Mouse (Mus musculus) granulocyte monocyte progenitor cell, adult 5-6 weeks (primary cell): Measurements from ENCODE around the gene Nsmce4a. TPM values are rescaled to one million over a fixed set of nuclear protein-coding genes. Genes with fewer than 3 reads are reported as not detected.
A peak's percentile ranks its signal among the peaks of the same experiment; 100 is the strongest.
"Not testable (repeated sequence)": the region's sequence is repeated elsewhere in the genome, so short reads cannot be mapped to it uniquely, and the experiment has no call there.

Experiments used
- ATAC-seq: replicated peaks from 2 replicates; pipeline ENCODE4 v1.8.0; 2016; ENCODE audit warnings: mild to moderate bottlenecking, moderate TSS enrichment, inconsistent platforms; ENCODE audit not compliant: poor library complexity, severe bottlenecking
- total RNA-seq, 2 experiments: library from RNA; stranded (forward) in 1 of 2; stranded (reverse) in 1 of 2; fragments of 200-712, 200-1000 nt in 1 of 2; fragments of >200 nt in 1 of 2; fragmentation: Nextera tagmentation in 1 of 2; gene quantifications; 2 replicates each; pipeline ENCODE4 v1.2.3; 2014 to 2017

Gene Nsmce4a
- total RNA-seq (2014; fragmentation: Nextera tagmentation) (121 and 125 TPM in 2 replicates), total RNA-seq (2017) (204 and 256 TPM in 2 replicates)

DNA sequence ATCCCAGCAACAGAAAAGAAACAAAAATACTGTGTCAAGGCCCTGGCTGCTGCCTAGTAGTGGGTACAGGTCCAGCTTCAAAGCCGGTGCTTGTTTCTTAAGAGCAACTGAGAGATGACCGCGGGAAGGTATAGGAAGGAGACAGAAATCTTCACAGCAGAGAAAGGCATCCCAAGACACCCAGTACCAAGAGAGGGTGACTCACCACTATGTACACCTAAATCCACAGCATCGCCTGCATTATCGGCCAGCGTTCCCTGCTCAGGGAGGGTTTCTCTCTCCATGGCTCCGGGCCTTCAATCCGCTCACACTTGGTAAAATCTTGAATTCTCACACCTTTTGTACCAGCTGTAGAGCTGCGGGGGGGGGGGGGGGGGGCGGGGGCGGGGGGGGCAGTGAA, at the start of gene Nsmce4a:
Nsmce4a (minus strand) TSS at position 298 of the 400 bp plus-strand sequence.
- no peak for ATAC-seq

DNA sequence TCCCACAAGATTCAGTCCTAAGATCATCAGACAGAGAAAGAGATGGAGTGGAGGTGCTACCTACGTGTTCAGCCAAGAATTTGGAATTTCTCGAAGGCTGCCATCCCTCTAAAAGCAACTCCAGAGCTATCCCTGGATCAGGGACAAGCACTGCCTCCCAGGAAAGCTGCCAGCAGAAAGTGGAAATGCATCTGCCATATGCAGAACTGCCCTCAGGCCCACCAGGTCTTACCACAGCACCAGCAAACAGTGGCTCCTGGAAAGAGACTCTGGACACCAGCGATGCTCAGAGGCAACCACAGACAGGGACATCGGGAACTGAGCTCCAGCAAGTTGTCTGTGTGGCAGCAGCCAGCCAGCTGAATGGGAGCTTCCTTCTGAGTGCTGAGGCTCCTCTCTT, 49.4 kb upstream of the Nsmce4a start:
- ATAC-seq, result no peak

DNA sequence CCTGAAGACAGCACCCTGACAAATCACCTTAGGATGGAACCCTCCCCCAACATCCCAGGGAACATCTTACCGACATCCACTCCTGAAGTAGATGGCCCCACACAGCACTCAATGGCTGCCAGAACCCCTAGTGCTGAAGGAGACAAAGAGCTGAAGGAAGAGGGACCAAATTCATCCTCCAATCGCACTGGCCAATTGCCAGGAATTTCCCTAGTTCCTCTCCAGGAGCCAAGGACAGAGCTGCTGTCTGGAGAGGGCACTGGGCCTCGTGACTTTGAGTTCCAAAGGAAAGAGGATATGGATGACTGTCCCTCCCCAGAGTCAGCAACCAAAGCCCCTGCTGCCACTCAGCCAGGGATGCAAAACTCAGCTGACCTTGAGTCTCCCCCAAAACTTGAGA, 49.0 kb upstream of the Nsmce4a start:
- no peak for ATAC-seq

DNA sequence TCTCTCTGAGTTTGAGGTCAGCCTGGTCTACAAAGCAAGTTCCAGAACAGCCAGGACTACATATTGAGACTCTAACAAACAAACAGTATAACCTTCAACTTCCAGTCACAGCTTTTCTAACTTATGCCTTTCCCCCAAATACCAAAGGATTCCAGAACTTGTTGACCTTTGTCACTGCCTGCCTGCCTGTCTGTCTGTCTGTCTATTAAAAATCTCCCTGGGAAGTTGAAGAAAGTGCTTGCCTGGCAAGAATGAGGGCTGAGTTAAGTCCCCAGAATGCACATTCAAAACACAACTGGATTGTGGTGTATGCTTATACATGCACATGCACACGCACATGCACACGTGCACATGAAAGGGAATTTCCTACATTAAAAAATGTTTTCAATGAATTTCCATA, 48.1 kb upstream of the Nsmce4a start:
- no peak for ATAC-seq

DNA sequence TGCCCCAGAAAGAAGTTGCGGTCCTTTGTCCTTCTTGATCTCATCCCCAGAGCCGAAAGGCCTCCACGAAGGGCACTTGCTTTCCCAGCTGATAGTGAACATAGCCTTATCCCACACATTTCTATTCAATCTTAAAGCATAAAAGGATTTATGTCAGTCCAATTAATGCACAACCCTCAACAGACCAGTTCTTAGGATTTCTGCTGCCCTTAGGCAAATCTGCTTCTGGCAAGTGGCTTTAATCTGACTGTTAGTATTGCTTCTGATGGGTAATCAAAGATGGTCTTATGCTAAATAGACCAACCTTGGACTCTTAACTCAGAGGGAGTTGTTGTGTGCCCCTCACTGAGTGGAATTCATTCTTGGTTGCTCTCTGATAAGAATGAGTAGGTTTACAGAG, 44.7 kb upstream of the Nsmce4a start:
- ATAC-seq, result no peak

DNA sequence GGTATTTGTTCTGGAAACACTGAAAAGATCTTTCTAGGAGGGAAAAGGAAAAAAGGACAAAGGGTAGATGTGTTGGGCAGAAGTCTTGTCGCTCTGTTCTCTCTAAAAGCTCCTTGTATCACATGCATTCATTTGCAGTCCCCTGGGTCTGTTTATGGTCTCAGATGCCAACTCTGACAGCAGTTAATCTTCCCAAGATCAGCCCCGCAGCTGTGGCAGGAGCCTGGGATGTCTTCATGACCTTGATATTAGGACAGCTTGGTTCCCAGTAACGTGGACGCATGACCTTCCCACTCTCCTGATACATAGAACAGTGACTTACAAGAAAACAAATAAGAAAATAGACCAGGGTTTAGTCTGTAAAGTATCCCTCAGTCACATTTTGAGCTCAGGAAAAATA, 41.1 kb upstream of the Nsmce4a start:
- no peak for ATAC-seq

DNA sequence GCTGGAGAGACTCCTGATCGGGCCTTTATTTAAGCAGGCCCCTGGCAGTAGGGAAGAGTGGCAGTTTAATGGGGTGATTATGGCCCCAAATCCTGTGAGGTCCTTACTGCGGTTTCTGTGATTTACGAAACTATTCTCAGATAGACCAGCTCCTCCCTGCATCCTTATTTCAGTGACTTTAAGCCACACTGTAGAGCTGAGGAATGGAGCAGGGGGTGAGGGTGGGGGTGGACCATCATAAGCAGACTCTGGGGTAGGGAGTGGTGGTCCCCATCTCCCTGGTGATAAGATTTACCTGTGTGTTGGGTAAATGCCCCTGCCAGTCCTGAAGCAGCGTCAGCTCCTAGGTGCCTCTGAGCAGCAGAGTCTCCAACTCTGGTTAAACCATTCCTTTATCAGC, 34.0 kb upstream of the Nsmce4a start:
- no peak for ATAC-seq

DNA sequence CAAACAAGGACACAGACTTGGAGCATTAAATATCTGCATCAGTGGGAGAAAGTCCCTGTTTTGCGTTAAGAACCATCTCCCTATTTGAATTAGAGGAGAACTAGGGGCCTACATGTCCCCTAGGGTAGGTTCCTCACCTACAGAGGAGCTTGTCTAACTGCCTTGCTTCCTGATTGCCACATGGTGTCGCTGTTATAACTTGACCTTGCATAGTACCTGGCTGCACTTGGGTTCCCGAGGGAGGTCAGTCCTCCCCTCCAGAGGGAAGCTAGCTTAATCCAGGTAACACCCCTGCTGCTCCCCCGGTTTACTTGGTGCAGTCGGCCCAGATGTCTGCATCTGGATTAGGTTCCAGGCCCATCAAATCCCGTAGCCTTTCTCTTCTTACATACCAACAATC, 32.2 kb upstream of the Nsmce4a start:
- ATAC-seq, result peak; percentile 96

DNA sequence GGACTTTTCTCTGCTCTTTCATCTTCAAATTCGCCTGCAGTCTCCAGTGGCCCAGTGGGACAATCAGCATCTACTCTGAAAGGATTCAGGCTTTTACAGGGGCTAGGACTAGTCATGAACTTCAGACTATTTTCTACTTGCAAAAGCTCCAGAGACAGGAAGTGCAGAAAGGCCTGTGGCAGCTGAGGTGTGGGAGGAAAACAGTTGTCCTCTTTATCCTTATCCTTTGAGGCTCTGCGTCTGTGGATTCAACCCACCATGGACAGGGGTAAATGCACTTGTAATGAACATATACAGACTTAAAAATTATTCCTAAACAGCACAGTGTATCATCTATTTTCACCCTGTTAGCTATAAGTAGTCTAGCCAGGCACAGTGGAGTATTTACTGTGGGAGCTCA, 31.5 kb upstream of the Nsmce4a start:
- ATAC-seq, result no peak

DNA sequence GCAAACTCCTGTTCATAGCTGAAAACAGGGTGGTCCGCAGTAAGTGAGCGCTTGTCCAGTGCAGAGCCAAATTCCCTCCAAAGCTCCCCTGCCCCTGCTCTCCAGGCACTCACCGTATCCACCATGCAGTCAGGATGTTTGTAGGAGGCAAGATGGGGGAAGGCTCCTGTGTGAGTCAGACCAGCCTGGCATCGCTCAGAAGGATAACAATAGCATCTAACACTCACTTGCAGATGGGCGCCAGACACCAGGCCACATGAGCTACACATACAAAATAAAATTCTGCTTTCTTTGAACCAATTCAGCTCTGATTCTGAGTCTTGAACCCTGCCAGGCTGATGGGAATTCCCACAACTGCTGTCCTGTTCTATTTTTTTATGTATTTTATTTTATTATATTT, 30.6 kb upstream of the Nsmce4a start:
- no peak for ATAC-seq

DNA sequence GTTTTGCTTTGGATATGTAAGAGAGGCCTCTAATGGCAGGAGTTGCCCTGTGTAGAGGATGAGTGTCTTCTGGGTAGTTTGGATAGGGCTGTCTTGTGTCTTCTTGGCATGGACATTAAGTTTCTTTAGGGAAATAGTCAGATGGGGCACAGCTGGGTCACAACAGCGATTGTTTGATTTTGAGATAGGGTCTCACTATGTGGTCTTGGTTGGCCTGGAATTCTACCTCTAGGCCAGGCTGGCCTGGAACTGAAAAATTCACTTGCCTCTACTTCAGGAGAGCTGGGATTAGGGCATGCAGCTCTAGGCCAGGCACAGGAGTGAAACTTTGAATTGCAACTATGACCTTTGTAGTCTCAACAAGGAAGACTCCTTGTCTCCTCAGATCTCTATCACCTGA, 29.9 kb upstream of the Nsmce4a start:
- no peak for ATAC-seq

DNA sequence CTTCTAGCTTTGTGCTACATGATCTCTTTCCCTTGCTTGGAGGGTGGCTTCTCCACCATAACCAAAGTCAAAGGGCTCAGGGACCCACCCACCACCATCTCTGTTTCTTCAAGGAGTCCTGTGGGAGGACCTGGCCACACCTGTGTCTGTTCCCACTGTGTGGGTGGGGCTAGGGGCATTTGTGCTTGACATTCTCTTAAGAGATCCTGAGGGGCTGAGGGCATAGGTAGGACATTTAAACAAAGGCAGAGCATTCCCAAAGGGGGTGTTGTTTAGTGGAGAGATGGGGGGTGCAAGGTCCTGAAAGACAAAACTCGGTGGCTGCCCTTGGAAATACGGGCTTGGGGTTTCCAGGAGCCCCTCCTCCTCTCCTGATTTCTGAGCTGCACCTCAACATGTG, 27.6 kb upstream of the Nsmce4a start:
- ATAC-seq, result no peak

DNA sequence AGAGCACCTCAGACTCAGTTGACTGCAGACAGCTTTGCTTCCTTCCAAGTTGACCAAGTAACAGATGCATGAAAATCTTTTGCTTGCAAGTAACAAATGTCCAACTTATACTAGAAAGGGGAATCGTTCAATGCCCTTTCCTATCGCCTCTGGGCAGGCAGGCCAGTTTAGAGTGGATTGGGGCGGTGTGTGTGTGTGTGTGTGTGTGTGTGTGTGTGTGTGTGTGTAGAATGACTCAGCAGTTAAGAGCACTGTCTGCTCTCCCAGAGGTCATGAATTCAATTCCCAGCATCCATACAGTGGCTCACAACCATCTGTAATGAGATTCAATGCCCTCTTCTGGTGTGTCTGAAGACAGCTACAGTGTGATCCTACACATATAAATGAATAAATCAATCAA, 27.2 kb upstream of the Nsmce4a start:
- ATAC-seq, result no peak

DNA sequence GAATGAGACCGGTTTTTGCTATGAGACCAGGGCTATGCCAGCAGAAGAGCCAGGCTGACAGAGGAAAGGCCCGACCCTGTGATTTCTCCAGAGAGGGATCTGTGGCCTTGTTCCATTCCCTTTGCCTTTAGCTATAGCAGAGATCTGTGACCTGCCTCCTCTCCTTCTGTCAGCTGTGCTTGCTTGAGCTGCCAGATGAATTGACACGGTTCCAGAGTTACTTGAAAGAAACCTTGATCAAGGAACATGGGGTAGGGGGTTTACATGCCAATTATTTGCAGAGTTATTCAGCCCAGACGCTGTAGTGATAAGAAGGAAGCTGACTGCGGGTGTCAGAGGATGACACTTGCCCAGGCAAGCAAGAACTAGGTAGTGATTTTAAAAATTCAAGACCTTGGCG, 24.6 kb upstream of the Nsmce4a start:
- ATAC-seq, result no peak

DNA sequence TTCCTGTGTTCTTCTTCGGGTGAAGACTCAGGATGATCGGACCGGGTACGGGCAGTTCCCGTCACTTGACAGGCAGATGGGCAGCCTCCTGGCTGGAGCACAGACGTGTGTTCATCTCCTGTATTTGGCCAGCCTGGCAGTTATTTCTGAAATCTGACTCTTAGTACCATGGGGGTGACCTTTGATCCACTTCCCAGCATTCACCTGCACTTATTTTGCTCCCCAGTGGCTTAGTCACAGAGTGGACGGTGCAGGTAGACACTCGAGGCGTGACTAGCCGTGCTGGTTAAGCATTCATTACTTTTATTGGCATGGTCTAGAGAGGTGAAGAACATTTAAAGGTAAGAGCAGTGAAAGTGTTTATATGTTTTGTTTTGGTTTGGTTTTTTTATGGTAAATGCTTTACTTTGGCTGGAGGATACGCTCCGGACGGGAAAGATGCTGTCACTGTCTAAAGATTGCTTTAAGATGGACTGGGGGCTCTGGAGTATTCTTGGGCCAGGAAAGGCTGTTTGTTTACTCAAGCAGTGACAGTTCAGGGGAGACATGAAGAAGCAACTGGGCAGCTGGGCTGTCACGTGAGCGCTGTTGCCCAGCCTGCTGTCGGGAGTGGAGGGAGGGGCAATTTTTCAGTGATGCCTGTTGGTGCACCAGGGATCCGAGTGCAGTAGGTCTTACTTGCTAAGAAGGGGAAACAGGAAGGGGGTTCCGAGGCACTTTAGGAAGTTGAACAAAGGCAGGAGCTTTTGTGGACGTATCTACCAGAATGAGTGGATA, 23.3 kb upstream of the Nsmce4a start:
- not testable (repeated sequence) for ATAC-seq

DNA sequence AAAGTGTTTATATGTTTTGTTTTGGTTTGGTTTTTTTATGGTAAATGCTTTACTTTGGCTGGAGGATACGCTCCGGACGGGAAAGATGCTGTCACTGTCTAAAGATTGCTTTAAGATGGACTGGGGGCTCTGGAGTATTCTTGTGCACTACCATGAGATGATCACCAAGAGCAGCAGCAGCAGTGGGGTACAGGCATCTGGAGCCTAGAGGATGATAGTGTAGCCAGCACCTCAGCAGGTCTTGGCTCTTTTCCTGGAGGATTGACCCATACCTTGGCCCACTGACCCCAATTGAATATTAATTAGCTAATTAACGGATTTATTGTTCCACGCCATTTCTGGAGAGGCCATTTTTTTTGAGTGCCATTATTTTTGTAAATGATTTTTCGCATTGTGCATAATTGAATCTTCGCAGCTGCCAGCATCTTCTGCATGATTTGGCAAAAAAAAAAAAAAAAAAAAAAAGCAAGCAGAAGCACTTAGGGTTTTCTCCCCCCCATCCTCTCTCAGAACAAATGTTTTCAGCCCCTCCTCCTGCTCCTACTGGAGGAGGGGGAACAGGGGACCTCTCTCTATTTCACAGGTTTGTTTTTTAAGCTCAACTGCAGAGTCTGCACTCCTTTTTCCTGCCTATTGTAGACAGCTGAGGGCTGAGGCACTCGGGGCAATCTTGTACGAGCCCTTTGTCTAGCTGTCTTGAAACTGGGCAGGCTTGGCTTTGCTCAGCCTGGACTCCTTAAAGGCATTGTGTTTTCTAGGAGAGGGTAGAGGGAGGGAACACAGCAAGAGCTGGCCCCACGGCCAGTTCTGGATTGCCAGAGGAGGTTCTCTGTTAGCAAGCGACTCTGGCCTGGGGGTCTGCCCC, 20.7 kb upstream of the Nsmce4a start:
- not testable (repeated sequence) for ATAC-seq

DNA sequence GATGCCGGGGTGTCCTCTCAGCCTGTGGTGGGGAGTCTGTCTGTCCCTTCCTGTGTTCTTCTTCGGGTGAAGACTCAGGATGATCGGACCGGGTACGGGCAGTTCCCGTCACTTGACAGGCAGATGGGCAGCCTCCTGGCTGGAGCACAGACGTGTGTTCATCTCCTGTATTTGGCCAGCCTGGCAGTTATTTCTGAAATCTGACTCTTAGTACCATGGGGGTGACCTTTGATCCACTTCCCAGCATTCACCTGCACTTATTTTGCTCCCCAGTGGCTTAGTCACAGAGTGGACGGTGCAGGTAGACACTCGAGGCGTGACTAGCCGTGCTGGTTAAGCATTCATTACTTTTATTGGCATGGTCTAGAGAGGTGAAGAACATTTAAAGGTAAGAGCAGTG, 20.1 kb upstream of the Nsmce4a start:
- not testable (repeated sequence) for ATAC-seq

DNA sequence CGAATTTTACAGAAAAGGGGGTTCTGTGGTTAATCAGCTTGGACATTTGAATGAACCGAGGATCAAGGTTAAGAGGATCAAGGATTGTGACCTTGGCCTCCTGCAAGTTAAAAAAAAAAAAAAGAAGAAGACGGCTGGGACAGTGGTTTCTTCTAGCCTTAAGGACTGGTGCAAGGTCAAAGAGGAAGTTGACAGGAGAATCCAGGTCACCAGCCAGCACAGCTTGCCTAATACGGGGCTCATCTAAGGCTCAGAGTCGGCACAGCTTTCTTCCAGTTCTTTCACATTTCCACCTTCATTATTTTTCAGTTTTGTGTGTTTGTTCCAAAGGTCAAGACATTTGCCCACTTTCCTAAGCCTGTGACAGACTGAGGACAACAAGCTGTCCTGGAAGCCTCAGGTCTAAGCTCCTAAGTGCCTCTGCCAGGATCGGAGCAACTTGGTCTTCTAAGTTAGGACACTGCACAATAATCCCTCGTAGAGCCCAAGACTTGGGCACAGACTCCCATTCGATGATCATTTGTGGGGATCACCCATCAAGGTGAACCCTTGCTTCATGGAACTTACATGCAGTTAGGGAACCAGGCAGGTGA, 18.0 kb upstream of the Nsmce4a start:
- peak; percentile 78 for ATAC-seq

DNA sequence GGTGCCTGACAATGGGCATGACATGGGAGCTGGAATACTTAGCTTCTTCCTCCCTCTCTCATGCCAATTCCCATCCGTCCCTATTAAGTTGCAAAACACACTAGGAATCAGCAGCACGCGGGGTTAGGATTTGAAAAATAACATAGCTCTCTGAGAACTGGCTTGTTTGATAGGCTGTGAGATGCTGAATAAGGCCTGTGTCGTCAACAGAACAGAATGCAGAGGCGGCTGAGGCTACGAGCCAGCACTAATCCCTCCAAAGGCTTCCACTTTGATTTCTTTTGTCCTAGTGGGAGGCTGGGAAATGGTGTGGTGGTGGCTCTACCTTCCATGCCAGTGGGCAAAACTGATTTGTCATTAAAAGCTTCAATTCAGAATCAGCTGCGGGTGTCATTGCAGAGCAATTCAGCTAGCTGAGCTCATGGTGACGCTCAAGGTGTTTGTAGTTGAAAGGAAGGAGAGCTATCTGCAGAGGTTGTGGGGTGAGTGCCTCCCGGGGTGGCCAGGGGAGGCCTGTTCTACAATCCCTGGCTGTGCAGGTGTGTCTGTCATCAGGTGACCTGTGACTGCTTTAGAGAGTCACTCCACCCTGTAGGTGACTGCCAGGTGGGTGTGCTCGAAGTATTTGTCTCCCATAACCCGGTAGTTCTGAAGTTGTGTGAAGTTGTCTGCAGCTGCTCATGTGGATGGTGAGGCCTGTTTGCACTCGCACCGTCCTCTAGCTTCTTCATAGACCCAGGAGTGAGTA, 17.3 kb upstream of the Nsmce4a start:
- ATAC-seq, result 0 out of 2 replicates have a peak, but pooled peaks have one; percentile 1

DNA sequence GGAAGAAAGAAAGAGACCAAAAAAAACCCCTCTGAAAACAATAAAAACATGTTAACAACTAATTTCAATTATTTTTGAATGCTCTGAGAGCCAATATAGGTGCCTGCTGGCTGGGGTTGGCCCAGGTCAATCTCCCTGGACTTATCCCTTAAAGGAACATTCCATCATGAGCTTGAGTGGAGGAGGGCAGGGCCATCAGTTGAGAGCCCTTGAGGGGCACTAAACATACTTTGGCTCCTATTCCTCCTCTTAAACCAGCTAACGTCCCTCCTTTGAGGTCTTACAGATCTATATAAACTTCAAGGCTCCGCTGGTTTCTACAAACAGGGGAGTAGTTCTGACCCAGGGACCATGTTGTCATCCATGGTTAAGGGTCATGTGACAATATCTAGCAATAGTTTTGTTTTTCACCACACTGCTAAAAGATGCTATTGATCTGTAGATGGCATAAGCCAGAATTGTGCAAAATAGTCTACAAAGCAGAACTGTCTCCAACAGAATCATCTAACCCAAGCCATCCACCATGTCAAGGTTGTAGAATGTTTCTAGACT, 13.7 kb upstream of the Nsmce4a start:
- no peak for ATAC-seq
